Mouse (Mus musculus): ENCODE data around the gene Aknad1. TPM values are rescaled to one million over a fixed set of nuclear protein-coding genes. Genes with fewer than 3 reads are reported as not detected.

Aknad1 gene
- polyA plus RNA-seq, 1 experiment = not detected

GRCm38 (mm10) chr3:108762597-108763111 lies 23.2 kb downstream of the Aknad1 start:
- H3K4me3 ChIP-seq (ENCODE audit: insufficient read depth, low read depth, low read length) = no peak overlapping the region
- 77% methylated on average over 7 of the region's 7 CpGs for WGBS
- H3K4me1 ChIP-seq (ENCODE audit: control insufficient read depth, insufficient read depth, low read length) = no peaks in the 10 kb centered on the region
- H3K36me3 ChIP-seq (ENCODE audit: control insufficient read depth, insufficient read depth, low read length) = no peaks in the 10 kb centered on the region
- no peaks in the 10 kb centered on the region for H3K27me3 ChIP-seq (replicated peaks; ENCODE audit: control insufficient read depth, insufficient read depth, low read length)
- H3K27ac ChIP-seq (ENCODE audit: insufficient read depth, low read depth, low read length) = no peak overlapping the region
- TF ChIP-seq POLR2A (IDR thresholded peaks at IDR 0.05; ENCODE audit: low read depth, low read length) (no peak), CTCF (conservative IDR thresholded peaks at IDR 0.05; ENCODE audit: insufficient read depth, insufficient read length, low read depth, low read length) (no peak)
- no peak for DNase-seq

- WGBS = 52% methylated on average over 2 of the region's 2 CpGs
- H3K27ac ChIP-seq (ENCODE audit: insufficient read depth, low read depth, low read length) = no peak overlapping the region
These were observed 24.2 kb downstream of the Aknad1 start for GRCm38 (mm10) chr3:108763691-108764090.

GRCm38 (mm10) chr3:108764976-108765375 lies 25.5 kb downstream of the Aknad1 start:
- Histone ChIP-seq H3K27me3 (replicated peaks; ENCODE audit: control insufficient read depth, insufficient read depth, low read length) (no peaks in the 10 kb centered on the region), H3K36me3 (ENCODE audit: control insufficient read depth, insufficient read depth, low read length) (no peaks in the 10 kb centered on the region), H3K27ac (ENCODE audit: insufficient read depth, low read depth, low read length) (no peak overlapping the region), H3K4me3 (ENCODE audit: insufficient read depth, low read depth, low read length) (no peak overlapping the region), H3K4me1 (ENCODE audit: control insufficient read depth, insufficient read depth, low read length) (no peaks in the 10 kb centered on the region)
- DNase-seq = no peak
- 46% methylated on average over 7 of the region's 7 CpGs for WGBS
- TF ChIP-seq POLR2A (IDR thresholded peaks at IDR 0.05; ENCODE audit: low read depth, low read length) (no peak), CTCF (conservative IDR thresholded peaks at IDR 0.05; ENCODE audit: insufficient read depth, insufficient read length, low read depth, low read length) (no peak)

More at GRCm38 (mm10) chr3:108763691-108764090, 24.2 kb downstream of the Aknad1 start:
- Histone ChIP-seq H3K4me1 (ENCODE audit: control insufficient read depth, insufficient read depth, low read length) (no peaks in the 10 kb centered on the region), H3K4me3 (ENCODE audit: insufficient read depth, low read depth, low read length) (no peak overlapping the region), H3K27me3 (replicated peaks; ENCODE audit: control insufficient read depth, insufficient read depth, low read length) (no peaks in the 10 kb centered on the region), H3K36me3 (ENCODE audit: control insufficient read depth, insufficient read depth, low read length) (no peaks in the 10 kb centered on the region)
- TF ChIP-seq POLR2A (IDR thresholded peaks at IDR 0.05; ENCODE audit: low read depth, low read length) (no peak), CTCF (conservative IDR thresholded peaks at IDR 0.05; ENCODE audit: insufficient read depth, insufficient read length, low read depth, low read length) (no peak)
- no peak for DNase-seq

GRCm38 (mm10) chr3:108765476-108765875 lies 26.0 kb downstream of the Aknad1 start:
- no peak for DNase-seq
- Histone ChIP-seq H3K36me3 (ENCODE audit: control insufficient read depth, insufficient read depth, low read length) (no peaks in the 10 kb centered on the region), H3K4me3 (ENCODE audit: insufficient read depth, low read depth, low read length) (no peak overlapping the region), H3K4me1 (ENCODE audit: control insufficient read depth, insufficient read depth, low read length) (no peaks in the 10 kb centered on the region), H3K27me3 (replicated peaks; ENCODE audit: control insufficient read depth, insufficient read depth, low read length) (no peaks in the 10 kb centered on the region), H3K27ac (ENCODE audit: insufficient read depth, low read depth, low read length) (no peak overlapping the region)
- WGBS = 92% methylated on average over 7 of the region's 7 CpGs
- TF ChIP-seq CTCF (conservative IDR thresholded peaks at IDR 0.05; ENCODE audit: insufficient read depth, insufficient read length, low read depth, low read length) = no peak
- TF ChIP-seq POLR2A (IDR thresholded peaks at IDR 0.05; ENCODE audit: low read depth, low read length) = no peak

- TF ChIP-seq POLR2A (IDR thresholded peaks at IDR 0.05; ENCODE audit: low read depth, low read length) (no peak), CTCF (conservative IDR thresholded peaks at IDR 0.05; ENCODE audit: insufficient read depth, insufficient read length, low read depth, low read length) (no peak)
- Histone ChIP-seq H3K4me1 (ENCODE audit: control insufficient read depth, insufficient read depth, low read length) (no peaks in the 10 kb centered on the region), H3K27me3 (replicated peaks; ENCODE audit: control insufficient read depth, insufficient read depth, low read length) (no peaks in the 10 kb centered on the region), H3K27ac (ENCODE audit: insufficient read depth, low read depth, low read length) (no peak overlapping the region), H3K4me3 (ENCODE audit: insufficient read depth, low read depth, low read length) (no peak overlapping the region), H3K36me3 (ENCODE audit: control insufficient read depth, insufficient read depth, low read length) (no peaks in the 10 kb centered on the region)
- DNase-seq = no peak
- WGBS = 83% methylated on average over 7 of the region's 7 CpGs
These were observed 27.5 kb downstream of the Aknad1 start for GRCm38 (mm10) chr3:108766943-108767342.

GRCm38 (mm10) chr3:108767416-108767815 lies 28.0 kb downstream of the Aknad1 start:
- no peaks in the 10 kb centered on the region for H3K4me1 ChIP-seq (ENCODE audit: control insufficient read depth, insufficient read depth, low read length)
- WGBS = 64% methylated on average over 10 of the region's 10 CpGs
- no peaks in the 10 kb centered on the region for H3K27me3 ChIP-seq (replicated peaks; ENCODE audit: control insufficient read depth, insufficient read depth, low read length)
- H3K4me3 ChIP-seq (ENCODE audit: insufficient read depth, low read depth, low read length) = no peak overlapping the region
- no peaks in the 10 kb centered on the region for H3K36me3 ChIP-seq (ENCODE audit: control insufficient read depth, insufficient read depth, low read length)
- TF ChIP-seq CTCF (conservative IDR thresholded peaks at IDR 0.05; ENCODE audit: insufficient read depth, insufficient read length, low read depth, low read length) = no peak
- no peak for TF ChIP-seq POLR2A (IDR thresholded peaks at IDR 0.05; ENCODE audit: low read depth, low read length)
- H3K27ac ChIP-seq (ENCODE audit: insufficient read depth, low read depth, low read length) = no peak overlapping the region
- no peak for DNase-seq

GRCm38 (mm10) chr3:108769547-108769946 lies 30.1 kb downstream of the Aknad1 start:
- H3K4me1 ChIP-seq (ENCODE audit: control insufficient read depth, insufficient read depth, low read length) = no peaks in the 10 kb centered on the region
- no peak overlapping the region for H3K27ac ChIP-seq (ENCODE audit: insufficient read depth, low read depth, low read length)
- no peak overlapping the region for H3K4me3 ChIP-seq (ENCODE audit: insufficient read depth, low read depth, low read length)
- no peak for DNase-seq
- no peaks in the 10 kb centered on the region for H3K27me3 ChIP-seq (replicated peaks; ENCODE audit: control insufficient read depth, insufficient read depth, low read length)
- WGBS = 74% methylated on average over 6 of the region's 6 CpGs
- H3K36me3 ChIP-seq (ENCODE audit: control insufficient read depth, insufficient read depth, low read length) = no peaks in the 10 kb centered on the region
- TF ChIP-seq POLR2A (IDR thresholded peaks at IDR 0.05; ENCODE audit: low read depth, low read length) (no peak), CTCF (conservative IDR thresholded peaks at IDR 0.05; ENCODE audit: insufficient read depth, insufficient read length, low read depth, low read length) (no peak)
